Mouse (Mus musculus) activated CD4-positive, CD25-positive, alpha-beta regulatory T cell (primary cell): ENCODE measurements around the gene Iqcf5. TPM values are rescaled to one million over a fixed set of nuclear protein-coding genes. Genes with fewer than 3 reads are reported as not detected.

Source experiments
- polyA plus RNA-seq, 2 experiments: library from polyadenylated mRNA; unstranded; fragments of 100-300 nt; shearing (Covaris generic); gene quantifications; one replicate each; pipeline ENCODE4 v1.2.1; 2017

Gene Iqcf5
- not detected for polyA plus RNA-seq

GRCm38 (mm10) chr9:106514273-106514672 lies at the start of gene Iqcf5:
TSS of gene Iqcf5 (plus strand) at chr9:106514573.

GRCm38 (mm10) chr9:106465571-106466200 lies 48.7 kb upstream of the Iqcf5 start, which contains the start of gene Gpr62:
TSS of gene Gpr62 (minus strand) at chr9:106465938.

GRCm38 (mm10) chr9:106475663-106476001 lies 38.7 kb upstream of the Iqcf5 start, which contains the start of gene Rrp9:
TSS of gene Rrp9 (plus strand) at chr9:106475963.

GRCm38 (mm10) chr9:106476924-106477484 lies 37.4 kb upstream of the Iqcf5 start, which contains the start of gene Parp3:
TSS of gene Parp3 (minus strand) at chr9:106476949.

GRCm38 (mm10) chr9:106499667-106500066 lies 14.7 kb upstream of the Iqcf5 start, which contains the start of gene Iqcf1:
TSS of gene Iqcf1 (plus strand) at chr9:106499967.

GRCm38 (mm10) chr9:106561531-106561930 lies 47.2 kb downstream of the Iqcf5 start, which contains the start of gene Iqcf3:
TSS of gene Iqcf3 (minus strand) at chr9:106561631.

Other genes starting within 250 kb of the Iqcf5 start
- gene Poc1a, start 233.5 kb upstream of the Iqcf5 start, polyA plus RNA-seq: 1 to 10 TPM; 7.3 to 9.9 TPM
- 10 to 100 TPM; 48.0 to 62.3 TPM for gene Dusp7, start 145.9 kb upstream of the Iqcf5 start, polyA plus RNA-seq
- gene Rpl29, start 85.1 kb upstream of the Iqcf5 start, polyA plus RNA-seq: 100 to 1,000 TPM; 570 to 948 TPM
- 10 to 100 TPM; 10.1 to 16.3 TPM for gene Acy1, start 76.3 kb upstream of the Iqcf5 start, polyA plus RNA-seq
- gene Abhd14b, start 67.1 kb upstream of the Iqcf5 start, polyA plus RNA-seq: 1 to 10 TPM; 4.6 to 5.4 TPM
- gene Abhd14a, start 66.9 kb upstream of the Iqcf5 start, polyA plus RNA-seq: 10 to 100 TPM in 1 of 2 experiments, 1 to 10 TPM in 1; 7.4 to 14.2 TPM
- 10 to 100 TPM; 13.7 to 15.9 TPM for gene Pcbp4, start 61.3 kb upstream of the Iqcf5 start, polyA plus RNA-seq
- gene Gpr62, start 48.6 kb upstream of the Iqcf5 start, polyA plus RNA-seq: under 1 TPM; 0.11 to 0.39 TPM
- 10 to 100 TPM; 46.5 to 70.2 TPM for gene Rrp9, start 38.6 kb upstream of the Iqcf5 start, polyA plus RNA-seq
- gene Parp3, start 37.6 kb upstream of the Iqcf5 start, polyA plus RNA-seq: 10 to 100 TPM; 51.2 to 60.8 TPM
- under 1 TPM in 1 of 2 experiments, not detected in 1; 0.34 TPM for gene Iqcf1, start 14.6 kb upstream of the Iqcf5 start, polyA plus RNA-seq
- under 1 TPM in 1 of 2 experiments, not detected in 1; 0.82 TPM for gene Iqcf3, start 47.1 kb downstream of the Iqcf5 start, polyA plus RNA-seq
- gene Iqcf4, start 56.4 kb downstream of the Iqcf5 start, polyA plus RNA-seq: not detected
- not detected for gene Iqcf6, start 112.0 kb downstream of the Iqcf5 start, polyA plus RNA-seq
- gene Grm2, start 141.5 kb downstream of the Iqcf5 start, polyA plus RNA-seq: under 1 TPM in 1 of 2 experiments, not detected in 1; 0.09 TPM
- gene Tex264, start 171.4 kb downstream of the Iqcf5 start, polyA plus RNA-seq: 10 to 100 TPM; 61.0 to 64.1 TPM